24 mouse cellular contexts compared by ENCODE assay signal in genomic region chr6:123296687-123297086, GRCm38 (mm10). TPM values are rescaled to one million over a fixed set of nuclear protein-coding genes. Genes with fewer than 3 reads are reported as not detected.
"Had no signal": no experiment of that assay in that cellular context is flagged by ENCODE, and none has a peak within 500 bp of the region (broad histone marks: within the 10 kb centered on the region; RNA-seq: fewer than 3 reads in every experiment).

No protein-coding gene starts in this region.

- H3K27ac ChIP-seq: layer of hippocampus, adult 2 months; limb, embryonic 12.5 days; midbrain, embryonic 10.5 days; neural tube, embryonic 13.5 days; stomach, embryonic 15.5 days had no signal

- H3K9me3 ChIP-seq: limb, embryonic 12.5 days; midbrain, embryonic 10.5 days; stomach, embryonic 15.5 days had no signal

- H3K9ac ChIP-seq: limb, embryonic 12.5 days; lung, embryonic 14.5 days; neural tube, embryonic 13.5 days; stomach, embryonic 15.5 days had no signal

- DNase-seq: kidney, adult 18-20 months; kidney, postnatal 10 days; kidney, postnatal 4 days; lung, embryonic 14.5 days; lung, postnatal 10 days; lung, postnatal 4 days; midbrain, embryonic 14.5 days; retina, postnatal 1 day; right cerebral cortex, postnatal 4 days; thymus, adult 2 months; thymus, postnatal 36 days had no signal

- H3K4me2 ChIP-seq: limb, embryonic 12.5 days; lung, embryonic 14.5 days; neural tube, embryonic 13.5 days; stomach, embryonic 15.5 days had no signal

- H3K4me1 ChIP-seq: limb, embryonic 12.5 days; midbrain, embryonic 10.5 days; neural tube, embryonic 13.5 days; stomach, embryonic 15.5 days had no signal

- H3K27me3 ChIP-seq: limb, embryonic 12.5 days; neural tube, embryonic 13.5 days; stomach, embryonic 15.5 days had no signal

- H3K4me3 ChIP-seq: layer of hippocampus, adult 2 months; limb, embryonic 12.5 days; midbrain, embryonic 10.5 days; neural tube, embryonic 13.5 days; stomach, embryonic 15.5 days had no signal

- H3K36me3 ChIP-seq: limb, embryonic 12.5 days; midbrain, embryonic 10.5 days; neural tube, embryonic 13.5 days; stomach, embryonic 15.5 days had no signal

RNA-seq across cellular contexts. Expression of gene Clec4e, which starts 7.0 kb away (rescaled TPM):
- total RNA-seq: layer of hippocampus, adult 2 months; layer of hippocampus, postnatal 10 days; left cerebral cortex, postnatal 36 days had no signal
- polyA plus RNA-seq: kidney, embryonic 14.5 days; limb, embryonic 12.5 days; liver, adult 2 months; lung, embryonic 14.5 days; midbrain, embryonic 14.5 days; neural tube, embryonic 13.5 days; testis, adult 2 months had no signal

RNA-seq across cellular contexts. Expression of gene Vmn2r19, which starts 11.4 kb away (rescaled TPM):
- total RNA-seq: layer of hippocampus, adult 2 months; layer of hippocampus, postnatal 10 days; left cerebral cortex, postnatal 36 days; liver, adult 2 months; megakaryocyte, adult 5-6 weeks; monocyte, adult 5-6 weeks had no signal
- polyA plus RNA-seq: kidney, embryonic 14.5 days; limb, embryonic 12.5 days; liver, adult 2 months; lung, embryonic 14.5 days; midbrain, embryonic 10.5 days; midbrain, embryonic 14.5 days; neural tube, embryonic 13.5 days; spleen, adult 2 months; stomach, embryonic 15.5 days; thymus, adult 2 months had no signal

RNA-seq across cellular contexts. Expression of gene Clec4d, which starts 34.8 kb away (rescaled TPM):
- total RNA-seq: layer of hippocampus, adult 2 months; layer of hippocampus, postnatal 10 days; left cerebral cortex, postnatal 36 days had no signal
- polyA plus RNA-seq: kidney, embryonic 14.5 days; limb, embryonic 12.5 days; midbrain, embryonic 10.5 days; midbrain, embryonic 14.5 days; neural tube, embryonic 13.5 days; testis, adult 2 months had no signal
